Mouse (Mus musculus) bone marrow macrophage, adult 2 months (primary cell): Measurements from ENCODE around the gene Slc38a11.

ENCODE experiments used
- CTCF ChIP-seq: IDR thresholded peaks from 2 replicates; pipeline ENCODE4 v1.5.1; 2012; ENCODE audit warnings: low read depth, mild to moderate bottlenecking, low read length, moderate library complexity
- POLR2A ChIP-seq: IDR thresholded peaks from 2 replicates; pipeline ENCODE4 v1.6.1; 2012; ENCODE audit warnings: mild to moderate bottlenecking, low read depth, low read length, borderline replicate concordance

GRCm38 (mm10) chr2:65374410-65374809, 10.6 kb upstream of the Slc38a11 start:
- TF ChIP-seq POLR2A (no peak), CTCF (no peak)
